Mouse (Mus musculus) B cell, adult 2 months (primary cell): Measurements from ENCODE around the gene Noa1.
A peak's percentile ranks its signal among the peaks of the same experiment; 100 is the strongest.

Source experiments
- DNase-seq, 2 experiments: peaks; one replicate each; pipeline ENCODE4 v3.0.0; 2022

Gene Noa1

GRCm38 (mm10) chr5:77309924-77310772 is at the start of gene Noa1, which contains the start of gene Polr2b:
Noa1 (minus strand) TSS chr5:77310084.
Polr2b (plus strand) TSS chr5:77310147.
- DNase-seq, result peak; percentile 99

- no peak for DNase-seq
These were observed 48.5 kb upstream of the Noa1 start for GRCm38 (mm10) chr5:77358347-77358746.

GRCm38 (mm10) chr5:77357405-77358149 is 47.7 kb upstream of the Noa1 start:
- peak; percentile 58 to 59 for DNase-seq

- no peak for DNase-seq
These were observed 45.7 kb upstream of the Noa1 start for GRCm38 (mm10) chr5:77355307-77356265.

- peak; percentile 88 to 89 for DNase-seq
These were observed 44.5 kb upstream of the Noa1 start for GRCm38 (mm10) chr5:77354361-77354787.

GRCm38 (mm10) chr5:77351691-77352090 is 41.8 kb upstream of the Noa1 start:
- DNase-seq, result no peak

GRCm38 (mm10) chr5:77349971-77350658 is 40.2 kb upstream of the Noa1 start:
- DNase-seq, result no peak

- DNase-seq, result no peak
These were observed 39.0 kb upstream of the Noa1 start for GRCm38 (mm10) chr5:77348901-77349300.

GRCm38 (mm10) chr5:77340033-77340432 is 30.1 kb upstream of the Noa1 start:
- no peak for DNase-seq

- no peak for DNase-seq
These were observed 20.3 kb upstream of the Noa1 start for GRCm38 (mm10) chr5:77330154-77330553.

- DNase-seq, result no peak
These were observed 15.1 kb upstream of the Noa1 start for GRCm38 (mm10) chr5:77324936-77325335.

- DNase-seq, result no peak
These were observed 5.1 kb upstream of the Noa1 start for GRCm38 (mm10) chr5:77314986-77315385.

- DNase-seq, result no peak
These were observed 4.3 kb upstream of the Noa1 start for GRCm38 (mm10) chr5:77314206-77314605.

- DNase-seq, result no peak
These were observed 605 bp downstream of the Noa1 start for GRCm38 (mm10) chr5:77309051-77309906.

- DNase-seq, result no peak
These were observed 1.9 kb downstream of the Noa1 start for GRCm38 (mm10) chr5:77307821-77308553.

- no peak for DNase-seq
These were observed 8.5 kb downstream of the Noa1 start for GRCm38 (mm10) chr5:77301296-77301903.

- no peak for DNase-seq
These were observed 10.4 kb downstream of the Noa1 start for GRCm38 (mm10) chr5:77299486-77299885.

- DNase-seq, result peak in 1 of 2 experiments; percentile 29
These were observed 16.9 kb downstream of the Noa1 start for GRCm38 (mm10) chr5:77292803-77293522.

GRCm38 (mm10) chr5:77290606-77291005 is 19.3 kb downstream of the Noa1 start:
- DNase-seq, result no peak
